Comparison of ENCODE assay signal across 15 mouse cellular contexts in genomic region chr5:89218222-89218621, GRCm38 (mm10).
A peak's percentile ranks its signal among the peaks of the same experiment; 100 is the strongest.
DNase-seq lines count a peak whose midpoint lies in the region; ATAC-seq and TF ChIP-seq lines count a peak whose summit lies in the region.
"Had no signal": no experiment of that assay in that cellular context is flagged by ENCODE, and none has a peak within 500 bp of the region (broad histone marks: within the 10 kb centered on the region; RNA-seq: fewer than 3 reads in every experiment).

No protein-coding gene starts in this region.

- H3K27me3 ChIP-seq in Patski = no peaks in the 10 kb centered on the region
- H3K27me3 ChIP-seq in intestine, postnatal 0 days (replicated peaks; ENCODE audit: control insufficient read depth, insufficient read depth, low read length) = no peaks in the 10 kb centered on the region
- no peaks in the 10 kb centered on the region for H3K27me3 ChIP-seq in liver, postnatal 0 days (ENCODE audit: insufficient read depth, low read length)
- no peaks in the 10 kb centered on the region for H3K27me3 ChIP-seq in forebrain, embryonic 10.5 days (ENCODE audit: poor library complexity, severe bottlenecking)
- H3K27me3 ChIP-seq in thymus, adult 2 months (ENCODE audit: control insufficient read depth, insufficient read depth, low read length) = no peaks in the 10 kb centered on the region
- H3K27me3 ChIP-seq: embryonic facial prominence, embryonic 12.5 days; forebrain, embryonic 13.5 days; heart, embryonic 12.5 days had no signal

- H3K4me3 ChIP-seq in intestine, postnatal 0 days (ENCODE audit: low read depth, low read length) = peak overlapping the region; percentile 27
- H3K4me3 ChIP-seq in liver, postnatal 0 days (ENCODE audit: low read depth, low read length) = no peak overlapping the region
- H3K4me3 ChIP-seq in forebrain, embryonic 10.5 days = no peak overlapping the region
- H3K4me3 ChIP-seq in thymus, adult 2 months (ENCODE audit: control insufficient read depth, insufficient read depth, low read length) = no peak overlapping the region
- H3K4me3 ChIP-seq: embryonic facial prominence, embryonic 12.5 days; forebrain, embryonic 13.5 days; heart, embryonic 12.5 days; hindbrain, embryonic 10.5 days had no signal

- CTCF ChIA-PET in Patski (lab: Charles Lee) = interaction anchor here (1.9 kb wide), 1 partner anchor 290 kb away, joined by 5 read pairs; no protein-coding TSS in a partner anchor

- H3K36me3 ChIP-seq in intestine, postnatal 0 days (ENCODE audit: control insufficient read depth, insufficient read depth) = no peaks in the 10 kb centered on the region
- H3K36me3 ChIP-seq in liver, postnatal 0 days (replicated peaks; ENCODE audit: insufficient read depth, low read length) = no peaks in the 10 kb centered on the region
- H3K36me3 ChIP-seq in forebrain, embryonic 10.5 days (replicated peaks) = no peaks in the 10 kb centered on the region
- H3K36me3 ChIP-seq in thymus, adult 2 months (ENCODE audit: control insufficient read depth, insufficient read depth, low read length) = no peaks in the 10 kb centered on the region
- H3K36me3 ChIP-seq: embryonic facial prominence, embryonic 12.5 days; heart, embryonic 12.5 days; hindbrain, embryonic 10.5 days had no signal

- no peaks in the 10 kb centered on the region for H3K4me1 ChIP-seq in intestine, postnatal 0 days (replicated peaks; ENCODE audit: control insufficient read depth, insufficient read depth, low read length)
- 0 out of 2 replicates have a peak, but pooled peaks cover 4% of the 10 kb centered on the region for H3K4me1 ChIP-seq in liver, postnatal 0 days (ENCODE audit: insufficient read depth)
- H3K4me1 ChIP-seq in forebrain, embryonic 10.5 days = peaks cover 9% of the 10 kb centered on the region
- no peaks in the 10 kb centered on the region for H3K4me1 ChIP-seq in thymus, adult 2 months (replicated peaks; ENCODE audit: control insufficient read depth, insufficient read depth, low read length)
- H3K4me1 ChIP-seq: embryonic facial prominence, embryonic 12.5 days; forebrain, embryonic 13.5 days; heart, embryonic 12.5 days; hindbrain, embryonic 10.5 days had no signal

- no peak overlapping the region for H3K9ac ChIP-seq in intestine, postnatal 0 days (ENCODE audit: low read depth, low read length)
- no peak overlapping the region for H3K9ac ChIP-seq in liver, postnatal 0 days (replicated peaks)
- H3K9ac ChIP-seq: embryonic facial prominence, embryonic 12.5 days; forebrain, embryonic 13.5 days; heart, embryonic 12.5 days had no signal

- DNase-seq in Patski (ENCODE audit: low read depth, low spot score) = no peak
- peak; percentile 40 to 73 for DNase-seq in kidney, postnatal 36 days
- DNase-seq in liver, postnatal 0 days = peak; percentile 24
- no peak for DNase-seq in forebrain, embryonic 10.5 days (ENCODE audit: extremely low spot score, low spot score)
- DNase-seq in thymus, adult 2 months = no peak
- no peak for DNase-seq in layer of hippocampus, adult 18-20 months (ENCODE audit: low spot score in 2 of 2)
- DNase-seq in urinary bladder, adult 18-20 months (ENCODE audit: low spot score in 2 of 2) = no peak
- DNase-seq: cerebellum, adult 9-11 months; gastrocnemius, postnatal 10 days; thymus, postnatal 4 days had no signal

- no peaks in the 10 kb centered on the region for H3K9me3 ChIP-seq in intestine, postnatal 0 days (ENCODE audit: control insufficient read depth)
- no peaks in the 10 kb centered on the region for H3K9me3 ChIP-seq in liver, postnatal 0 days (ENCODE audit: low read length)
- no peaks in the 10 kb centered on the region for H3K9me3 ChIP-seq in forebrain, embryonic 10.5 days
- H3K9me3 ChIP-seq: embryonic facial prominence, embryonic 12.5 days; forebrain, embryonic 13.5 days; heart, embryonic 12.5 days; hindbrain, embryonic 10.5 days had no signal

- in situ Hi-C loops in Patski (cut with MboI; ENCODE audit: low pct_unique_long_range_greater_than_20kb) = no loop called here

- no peak overlapping the region for H3K27ac ChIP-seq in intestine, postnatal 0 days (ENCODE audit: low read depth, low read length)
- peak overlapping the region; percentile 74 for H3K27ac ChIP-seq in liver, postnatal 0 days (ENCODE audit: low read depth)
- no peak overlapping the region for H3K27ac ChIP-seq in forebrain, embryonic 10.5 days
- no peak overlapping the region for H3K27ac ChIP-seq in thymus, adult 2 months (ENCODE audit: control insufficient read depth, insufficient read depth, low read length)
- H3K27ac ChIP-seq: embryonic facial prominence, embryonic 12.5 days; forebrain, embryonic 13.5 days; hindbrain, embryonic 10.5 days had no signal

- ATAC-seq in Patski = peak; percentile 35
- ATAC-seq in intestine, postnatal 0 days = peak; percentile 77
- peak; percentile 91 for ATAC-seq in liver, postnatal 0 days
- ATAC-seq: forebrain, embryonic 13.5 days had no signal

- TF ChIP-seq CTCF in Patski (IDR thresholded peaks at IDR 0.05) = no peak
- no peak for TF ChIP-seq CTCF in intestine, postnatal 0 days (IDR thresholded peaks at IDR 0.05; ENCODE audit: low read depth)
- no peak for TF ChIP-seq CTCF in liver, postnatal 0 days (IDR thresholded peaks at IDR 0.05; ENCODE audit: low read depth)
- no peak for TF ChIP-seq CTCF in thymus, adult 2 months (IDR thresholded peaks at IDR 0.05; ENCODE audit: borderline replicate concordance, control insufficient read depth, extremely low read depth, insufficient read depth, low read length, poor library complexity)

- TF ChIP-seq EP300 in liver, postnatal 0 days (IDR thresholded peaks at IDR 0.05; ENCODE audit: low read depth) = no peak

- 40% methylated on average over 8 of the region's 8 CpGs for WGBS in intestine, postnatal 0 days
- 62% methylated on average over 8 of the region's 8 CpGs for WGBS in liver, postnatal 0 days (ENCODE audit: insufficient replicate concordance)
- WGBS in forebrain, embryonic 10.5 days = 89% methylated on average over 8 of the region's 8 CpGs
- WGBS in thymus, adult 2 months = 94% methylated on average over 8 of the region's 8 CpGs

- POLR2A ChIA-PET in Patski (lab: Charles Lee) = no interaction called here

- no peak for TF ChIP-seq POLR2A in thymus, adult 2 months (IDR thresholded peaks at IDR 0.05; ENCODE audit: control insufficient read depth, extremely low read depth, insufficient read depth, low read length, poor library complexity)

- peak overlapping the region; percentile 48 for H3K4me2 ChIP-seq in intestine, postnatal 0 days (replicated peaks; ENCODE audit: low read depth)
- no peak overlapping the region for H3K4me2 ChIP-seq in liver, postnatal 0 days (ENCODE audit: low read depth, low read length)
- H3K4me2 ChIP-seq: embryonic facial prominence, embryonic 12.5 days; forebrain, embryonic 13.5 days; heart, embryonic 12.5 days had no signal

Comparison
In these comparisons a context has a peak if more than half of its experiments do, and no peak if none do; other contexts are left out.
1. ATAC-seq: peak in every context shown above with its lines; median percentile 91 in liver, postnatal 0 days; 77 in intestine, postnatal 0 days; 35 in Patski.
2. DNase-seq: peak in kidney, postnatal 36 days (2 of 2) and liver, postnatal 0 days (single experiment); none in Patski (single experiment), forebrain, embryonic 10.5 days (single experiment), thymus, adult 2 months (single experiment), layer of hippocampus, adult 18-20 months (0 of 2) and urinary bladder, adult 18-20 months (0 of 2).